Mouse (Mus musculus) midbrain, embryonic 15.5 days (tissue): Measurements from ENCODE around the gene Fam186a. TPM values are rescaled to one million over a fixed set of nuclear protein-coding genes. Genes with fewer than 3 reads are reported as not detected.
"Not testable (repeated sequence)": the region's sequence is repeated elsewhere in the genome, so short reads cannot be mapped to it uniquely, and the experiment has no call there.

Source experiments
- ATAC-seq: fragments of 200-750 bp; cut with Nextera tagmentation; replicated peaks from 2 replicates; pipeline ENCODE4 v1.8.0; 2017; ENCODE audit warnings: moderate TSS enrichment
- H3K27ac ChIP-seq: fragments of 300-500 bp; sonication (generic); 2 replicates; pipeline ENCODE4 v1.5.1; 2015; ENCODE audit warnings: mild to moderate bottlenecking, inconsistent platforms
- H3K27me3 ChIP-seq: fragments of 300-500 bp; sonication (generic); replicated peaks from 2 replicates; pipeline ENCODE4 v1.6.1; 2015; ENCODE audit warnings: inconsistent platforms
- H3K36me3 ChIP-seq: fragments of 300-500 bp; sonication (generic); replicated peaks from 2 replicates; pipeline ENCODE4 v1.6.1; 2015; ENCODE audit warnings: inconsistent platforms
- H3K4me1 ChIP-seq: fragments of 300-500 bp; sonication (generic); 2 replicates; pipeline ENCODE4 v1.6.1; 2015; ENCODE audit warnings: inconsistent platforms
- H3K4me2 ChIP-seq: fragments of 300-500 bp; sonication (generic); 2 replicates; pipeline ENCODE4 v1.6.1; 2015; ENCODE audit warnings: inconsistent platforms, mild to moderate bottlenecking, moderate library complexity
- H3K4me3 ChIP-seq: fragments of 300-500 bp; sonication (generic); 2 replicates; pipeline ENCODE4 v1.5.1; 2015; ENCODE audit warnings: mild to moderate bottlenecking, inconsistent platforms
- H3K9ac ChIP-seq: fragments of 300-500 bp; sonication (generic); 2 replicates; pipeline ENCODE4 v1.6.1; 2015; ENCODE audit warnings: mild to moderate bottlenecking, inconsistent platforms
- H3K9me3 ChIP-seq: fragments of 300-500 bp; sonication (generic); 2 replicates; pipeline ENCODE4 v1.6.1; 2016; ENCODE audit warnings: inconsistent platforms
- WGBS: fragments of 180-500 bp; shearing (Covaris S2); methylation state at CpG from one replicate; pipeline ENCODE4 v1.1.7; 2015; ENCODE audit warnings: mixed read lengths; 5-methylcytosine and 5-hydroxymethylcytosine counted together
- polyA plus RNA-seq: library from polyadenylated mRNA; unstranded; fragments of >200 nt; fragmentation: Nextera tagmentation; extraction: Ambion mirVana; gene quantifications from 2 replicates; pipeline ENCODE4 v1.2.1, GENCODE M21; 2015

Fam186a gene
- polyA plus RNA-seq = 0.09 TPM in 1 of 2 replicates, not detected in the other

- H3K4me2 ChIP-seq = no peak within 1 kb of the TSS
- H3K9ac ChIP-seq = no peak within 1 kb of the TSS
- peaks cover 2% of the 10 kb centered on the region; the same call in 1 of the 2 replicates for H3K4me1 ChIP-seq
- H3K9me3 ChIP-seq = no peaks in the 10 kb centered on the region
- WGBS = 78% methylated on average over 4 of the region's 4 CpGs
- ATAC-seq = no peak
- no peaks in the 10 kb centered on the region for H3K27me3 ChIP-seq
- H3K36me3 ChIP-seq = no peaks in the 10 kb centered on the region
- no peak within 1 kb of the TSS for H3K4me3 ChIP-seq
- H3K27ac ChIP-seq = no peak within 1 kb of the TSS
These were observed at the start of gene Fam186a for GRCm38 (mm10) chr15:99966961-99967360. Gene Fam186a (minus strand): TSS chr15:99967061.

GRCm38 (mm10) chr15:100006180-100006579, 39.3 kb upstream of the Fam186a start:
- Histone ChIP-seq H3K9me3 (no peaks in the 10 kb centered on the region), H3K36me3 (peaks cover 33% of the 10 kb centered on the region), H3K4me2 (no peak overlapping the region), H3K9ac (no peak overlapping the region), H3K27ac (no peak overlapping the region), H3K4me3 (no peak overlapping the region), H3K4me1 (no peaks in the 10 kb centered on the region), H3K27me3 (no peaks in the 10 kb centered on the region)
- ATAC-seq = no peak

- Histone ChIP-seq H3K36me3 (peaks cover 31% of the 10 kb centered on the region), H3K27me3 (no peaks in the 10 kb centered on the region), H3K9me3 (no peaks in the 10 kb centered on the region), H3K27ac (no peak overlapping the region), H3K4me1 (no peaks in the 10 kb centered on the region), H3K4me2 (no peak overlapping the region), H3K4me3 (no peak overlapping the region), H3K9ac (no peak overlapping the region)
- 90% methylated on average over 7 of the region's 7 CpGs for WGBS
- no peak for ATAC-seq
These were observed 37.9 kb upstream of the Fam186a start for GRCm38 (mm10) chr15:100004677-100005273.

- Histone ChIP-seq H3K27ac (no peak overlapping the region), H3K4me2 (no peak overlapping the region), H3K4me3 (no peak overlapping the region), H3K9ac (no peak overlapping the region), H3K4me1 (no peaks in the 10 kb centered on the region), H3K27me3 (no peaks in the 10 kb centered on the region), H3K36me3 (peaks cover 31% of the 10 kb centered on the region), H3K9me3 (no peaks in the 10 kb centered on the region)
- ATAC-seq = no peak
- 86% methylated on average over 1 of the region's 1 CpGs for WGBS
These were observed 32.5 kb upstream of the Fam186a start for GRCm38 (mm10) chr15:99999390-99999789.

- no peak overlapping the region for H3K27ac ChIP-seq
- H3K36me3 ChIP-seq = peaks cover 22% of the 10 kb centered on the region; the same call in 1 of the 2 replicates
- H3K4me3 ChIP-seq = no peak overlapping the region
- no peaks in the 10 kb centered on the region for H3K9me3 ChIP-seq
- whole genome bisulfite sequencing = 95% methylated on average over 6 of the region's 6 CpGs
- no peaks in the 10 kb centered on the region for H3K4me1 ChIP-seq
- no peak overlapping the region for H3K4me2 ChIP-seq
- no peak for ATAC-seq
- H3K27me3 ChIP-seq = no peaks in the 10 kb centered on the region
- H3K9ac ChIP-seq = no peak overlapping the region
These were observed 30.4 kb upstream of the Fam186a start for GRCm38 (mm10) chr15:99997114-99997804.

GRCm38 (mm10) chr15:99993100-99993499, 26.2 kb upstream of the Fam186a start:
- Histone ChIP-seq H3K4me3 (no peak overlapping the region), H3K27me3 (no peaks in the 10 kb centered on the region), H3K4me2 (no peak overlapping the region), H3K27ac (no peak overlapping the region), H3K4me1 (no peaks in the 10 kb centered on the region), H3K9ac (no peak overlapping the region), H3K36me3 (peaks cover 27% of the 10 kb centered on the region; the same call in 1 of the 2 replicates), H3K9me3 (no peaks in the 10 kb centered on the region)
- WGBS = 94% methylated on average over 1 of the region's 1 CpGs
- no peak for ATAC-seq

GRCm38 (mm10) chr15:99979715-99980114, 12.9 kb upstream of the Fam186a start:
- H3K27ac ChIP-seq = no peak overlapping the region
- no peaks in the 10 kb centered on the region for H3K9me3 ChIP-seq
- H3K4me1 ChIP-seq = no peaks in the 10 kb centered on the region
- H3K27me3 ChIP-seq = no peaks in the 10 kb centered on the region
- H3K9ac ChIP-seq = no peak overlapping the region
- ATAC-seq = no peak
- WGBS = 89% methylated on average over 2 of the region's 2 CpGs
- H3K36me3 ChIP-seq = no peaks in the 10 kb centered on the region
- H3K4me3 ChIP-seq = no peak overlapping the region
- H3K4me2 ChIP-seq = no peak overlapping the region

GRCm38 (mm10) chr15:99979266-99979665, 12.4 kb upstream of the Fam186a start:
- H3K9me3 ChIP-seq = no peaks in the 10 kb centered on the region
- H3K4me1 ChIP-seq = 0 out of 2 replicates have a peak, but pooled peaks cover 2% of the 10 kb centered on the region
- ATAC-seq = no peak
- H3K4me3 ChIP-seq = no peak overlapping the region
- H3K4me2 ChIP-seq = no peak overlapping the region
- no peaks in the 10 kb centered on the region for H3K36me3 ChIP-seq
- 81% methylated on average over 1 of the region's 1 CpGs for WGBS
- no peak overlapping the region for H3K9ac ChIP-seq
- H3K27ac ChIP-seq = no peak overlapping the region
- H3K27me3 ChIP-seq = no peaks in the 10 kb centered on the region

GRCm38 (mm10) chr15:99976121-99976520, 9.3 kb upstream of the Fam186a start:
- not testable (repeated sequence) for H3K9me3 ChIP-seq, ATAC-seq, H3K36me3 ChIP-seq, H3K4me2 ChIP-seq, H3K9ac ChIP-seq, H3K4me3 ChIP-seq, H3K27me3 ChIP-seq, H3K27ac ChIP-seq
- WGBS = 87% methylated on average over 2 of the region's 2 CpGs
- peaks cover 11% of the 10 kb centered on the region for H3K4me1 ChIP-seq

- no peak overlapping the region for H3K4me3 ChIP-seq
- no peaks in the 10 kb centered on the region for H3K36me3 ChIP-seq
- 85% methylated on average over 2 of the region's 2 CpGs for WGBS
- H3K4me2 ChIP-seq = no peak overlapping the region
- peaks cover 11% of the 10 kb centered on the region for H3K4me1 ChIP-seq
- H3K9ac ChIP-seq = no peak overlapping the region
- ATAC-seq = no peak
- H3K27ac ChIP-seq = no peak overlapping the region
- H3K27me3 ChIP-seq = no peaks in the 10 kb centered on the region
- H3K9me3 ChIP-seq = no peaks in the 10 kb centered on the region
These were observed 7.8 kb upstream of the Fam186a start for GRCm38 (mm10) chr15:99974476-99975220.

- peak overlapping the region; percentile 88 for H3K4me3 ChIP-seq
- under 1% methylated on average over 84 of the region's 84 CpGs for WGBS
- H3K27ac ChIP-seq = peak overlapping the region; percentile 97
- H3K4me1 ChIP-seq = peaks cover 11% of the 10 kb centered on the region
- H3K9ac ChIP-seq = peak overlapping the region; percentile 67
- peak; percentile 90 for ATAC-seq
- no peaks in the 10 kb centered on the region for H3K9me3 ChIP-seq
- H3K27me3 ChIP-seq = no peaks in the 10 kb centered on the region
- no peaks in the 10 kb centered on the region for H3K36me3 ChIP-seq
- peak overlapping the region; percentile 91 for H3K4me2 ChIP-seq
These were observed 6.4 kb upstream of the Fam186a start for GRCm38 (mm10) chr15:99972989-99973911.
